Mouse (Mus musculus): ENCODE measurements at regions not wholly inside any gene's neighbourhood (a gene's known extent, or its start where the extent isn't known, plus 50 kb on each side); places are given as distances from the start of the nearest gene placed in this dataset.

DNA sequence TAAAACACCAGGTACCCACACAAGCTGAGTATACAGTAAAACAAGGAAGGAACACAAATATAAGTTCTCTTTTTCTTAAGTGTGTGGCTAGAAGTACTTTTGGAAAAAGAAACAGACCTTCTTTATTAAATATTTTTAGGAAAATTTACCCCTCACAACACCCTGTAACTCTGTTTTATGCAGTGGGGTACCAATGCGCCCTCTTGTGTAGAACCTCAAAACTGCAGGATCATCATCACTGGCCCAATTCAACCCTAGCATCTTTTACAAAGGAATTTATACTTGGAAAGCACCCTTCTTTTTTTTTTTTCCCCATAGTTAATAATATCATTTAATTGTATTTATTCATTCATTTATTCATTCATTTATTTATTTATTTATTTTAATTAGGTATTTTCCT is 86.4 kb upstream of the Stx18 start:
- peak; percentile 52; the same call in 1 of the 2 replicates for TF ChIP-seq CTCF (IDR thresholded peaks at IDR 0.05; ENCODE audit: extremely low read depth, insufficient read depth, low read length)
- TF ChIP-seq POLR2A (IDR thresholded peaks at IDR 0.05; ENCODE audit: extremely low read depth, insufficient read depth, low read length), result no peak
- H3K4me1 ChIP-seq (ENCODE audit: control insufficient read depth, insufficient read depth, low read length), result no peaks in the 10 kb centered on the region
- no peak overlapping the region for H3K4me3 ChIP-seq (ENCODE audit: insufficient read depth, low read length)
- H3K27ac ChIP-seq (ENCODE audit: insufficient read depth, low read length), result no peak overlapping the region

DNA sequence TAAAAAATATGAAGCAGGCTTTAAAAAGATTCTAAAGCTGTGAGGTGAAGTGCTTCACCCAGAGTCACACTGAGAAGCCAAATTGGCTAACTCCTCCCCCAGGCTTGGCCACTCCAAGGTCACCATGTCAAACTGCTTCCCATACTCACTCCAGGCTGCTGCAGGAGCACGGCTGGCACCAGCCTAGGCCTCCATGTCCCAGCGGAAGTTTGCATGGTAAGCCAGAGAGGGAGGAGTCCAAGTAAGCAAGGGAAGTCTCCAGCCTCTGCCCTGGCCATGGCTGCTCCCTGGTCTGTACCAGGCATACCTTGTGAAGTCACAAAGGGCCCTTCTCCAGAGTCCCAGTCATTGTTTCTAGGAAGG is 105.8 kb upstream of the Stx18 start:
- Histone ChIP-seq H3K4me3 (ENCODE audit: insufficient read depth, low read length) (no peak overlapping the region), H3K4me1 (ENCODE audit: control insufficient read depth, insufficient read depth, low read length) (no peaks in the 10 kb centered on the region), H3K27ac (ENCODE audit: insufficient read depth, low read length) (no peak overlapping the region)
- TF ChIP-seq POLR2A (IDR thresholded peaks at IDR 0.05; ENCODE audit: extremely low read depth, insufficient read depth, low read length) (no peak), CTCF (IDR thresholded peaks at IDR 0.05; ENCODE audit: extremely low read depth, insufficient read depth, low read length) (no peak)

DNA sequence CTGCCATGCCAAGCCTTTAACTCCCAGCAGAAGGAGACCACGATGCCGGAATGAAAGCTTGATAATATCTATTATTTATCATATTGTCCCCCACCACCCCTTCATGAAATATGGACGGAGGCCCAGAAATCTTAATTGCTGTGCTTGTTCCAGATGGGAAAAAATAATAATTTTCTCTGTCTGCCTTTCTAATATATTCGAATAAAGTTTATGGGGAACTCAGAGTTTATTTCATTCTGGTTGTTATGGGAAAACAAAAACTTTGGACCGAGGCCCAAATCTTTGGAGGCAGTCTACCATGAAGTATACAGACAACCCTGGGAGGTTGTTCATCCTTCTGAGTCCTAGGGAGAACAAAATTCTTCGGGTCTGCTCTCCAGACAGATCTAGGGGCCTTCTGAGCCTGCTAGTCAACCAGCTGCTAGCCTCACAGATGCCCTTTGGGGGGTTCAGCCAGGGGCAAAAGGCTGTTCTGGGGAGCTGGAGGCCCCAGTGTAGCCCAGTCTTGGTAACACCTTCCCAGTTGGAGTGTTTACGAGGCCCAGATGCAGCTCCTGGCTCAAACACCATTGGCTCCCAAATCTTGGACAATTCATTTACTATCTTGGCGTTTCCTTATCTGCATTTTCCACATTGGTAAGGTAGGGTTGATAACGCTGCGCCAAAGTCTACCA is 106.3 kb upstream of the Stx18 start:
- no peak overlapping the region for H3K27ac ChIP-seq (ENCODE audit: insufficient read depth, low read length)
- TF ChIP-seq CTCF (IDR thresholded peaks at IDR 0.05; ENCODE audit: extremely low read depth, insufficient read depth, low read length) (no peak), POLR2A (IDR thresholded peaks at IDR 0.05; ENCODE audit: extremely low read depth, insufficient read depth, low read length) (no peak)
- no peaks in the 10 kb centered on the region for H3K4me1 ChIP-seq (ENCODE audit: control insufficient read depth, insufficient read depth, low read length)
- no peak overlapping the region for H3K4me3 ChIP-seq (ENCODE audit: insufficient read depth, low read length)

DNA sequence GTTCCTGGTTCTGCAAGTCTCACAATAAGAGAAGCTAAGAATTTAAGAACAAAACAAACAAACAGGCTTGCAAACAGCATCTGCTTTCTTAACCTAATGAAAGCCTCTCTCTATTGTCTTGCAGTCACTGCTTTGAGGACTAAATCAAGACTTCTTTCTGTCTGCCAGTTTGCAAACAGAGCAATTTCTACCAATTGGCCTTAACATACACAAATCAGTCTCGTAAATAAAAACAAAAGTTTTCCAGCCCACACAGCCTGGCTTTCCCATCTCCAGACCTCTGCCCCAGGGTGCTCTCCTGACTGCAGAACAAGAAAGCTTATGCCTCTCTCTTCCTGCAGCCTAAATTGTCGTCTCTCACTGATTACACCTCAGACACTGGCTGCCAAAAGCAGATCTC is 96.1 kb upstream of the Msx1 start:
- Histone ChIP-seq H3K4me1 (ENCODE audit: control insufficient read depth, insufficient read depth, low read length) (no peaks in the 10 kb centered on the region), H3K4me3 (ENCODE audit: insufficient read depth, low read length) (no peak overlapping the region), H3K27ac (ENCODE audit: insufficient read depth, low read length) (no peak overlapping the region)
- no peak for TF ChIP-seq CTCF (IDR thresholded peaks at IDR 0.05; ENCODE audit: extremely low read depth, insufficient read depth, low read length)
- TF ChIP-seq POLR2A (IDR thresholded peaks at IDR 0.05; ENCODE audit: extremely low read depth, insufficient read depth, low read length), result no peak

DNA sequence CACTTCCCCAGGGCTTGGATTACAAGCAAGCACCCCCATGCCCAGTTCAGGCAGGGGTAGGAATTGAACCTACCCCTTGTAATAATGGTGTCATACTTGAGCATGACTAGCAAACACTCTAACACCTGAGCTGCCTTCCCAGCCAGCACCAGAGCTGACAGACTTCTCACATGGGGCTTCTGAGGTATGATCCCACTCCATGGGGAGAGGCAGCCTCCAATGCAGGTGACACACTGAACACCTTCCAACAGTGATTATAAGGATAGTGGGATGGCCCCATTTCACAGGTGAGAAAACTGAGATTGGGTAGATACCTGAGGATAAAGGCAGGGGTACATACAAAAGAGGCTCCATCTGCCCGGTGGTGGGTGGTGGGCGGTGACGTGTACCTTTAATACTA is 94.7 kb upstream of the Msx1 start:
- no peak for TF ChIP-seq CTCF (IDR thresholded peaks at IDR 0.05; ENCODE audit: extremely low read depth, insufficient read depth, low read length)
- no peak for TF ChIP-seq POLR2A (IDR thresholded peaks at IDR 0.05; ENCODE audit: extremely low read depth, insufficient read depth, low read length)
- H3K4me1 ChIP-seq (ENCODE audit: control insufficient read depth, insufficient read depth, low read length), result no peaks in the 10 kb centered on the region
- H3K4me3 ChIP-seq (ENCODE audit: insufficient read depth, low read length), result no peak overlapping the region
- H3K27ac ChIP-seq (ENCODE audit: insufficient read depth, low read length), result no peak overlapping the region

DNA sequence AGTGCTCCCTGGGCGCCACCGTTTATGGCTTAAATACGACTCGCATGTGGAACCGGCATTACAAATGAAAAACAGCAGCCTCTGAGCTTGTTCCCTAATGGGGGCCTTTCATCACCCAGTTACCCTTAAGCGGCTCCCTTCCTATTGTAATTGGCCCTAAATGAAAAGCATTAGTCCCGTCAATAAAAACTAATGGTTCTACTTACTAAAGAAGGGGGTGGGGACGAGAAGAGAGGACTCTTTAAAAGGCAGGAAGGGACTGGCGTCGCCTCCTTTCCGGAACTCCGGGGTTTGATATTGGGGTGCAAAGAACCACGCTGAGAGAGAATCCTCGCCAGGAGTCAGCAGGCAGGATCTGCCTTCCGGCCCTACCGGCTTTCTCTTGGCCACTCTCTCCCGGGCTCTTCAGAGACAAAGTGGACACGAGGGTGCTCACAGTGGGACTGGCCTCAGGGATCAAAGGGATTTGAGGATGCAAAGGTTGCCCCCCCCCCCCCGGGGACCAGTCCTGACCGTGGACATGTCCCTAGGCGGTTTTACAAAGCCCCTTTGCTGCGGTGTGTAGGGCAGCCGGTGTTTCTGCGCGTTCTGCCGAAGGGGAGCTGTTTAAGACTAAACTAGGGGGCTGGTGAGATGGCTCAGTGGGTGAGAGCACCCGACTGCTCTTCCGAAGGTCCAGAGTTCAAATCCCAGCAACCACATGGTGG is 93.8 kb upstream of the Msx1 start:
- no peak overlapping the region for H3K27ac ChIP-seq (ENCODE audit: insufficient read depth, low read length)

DNA sequence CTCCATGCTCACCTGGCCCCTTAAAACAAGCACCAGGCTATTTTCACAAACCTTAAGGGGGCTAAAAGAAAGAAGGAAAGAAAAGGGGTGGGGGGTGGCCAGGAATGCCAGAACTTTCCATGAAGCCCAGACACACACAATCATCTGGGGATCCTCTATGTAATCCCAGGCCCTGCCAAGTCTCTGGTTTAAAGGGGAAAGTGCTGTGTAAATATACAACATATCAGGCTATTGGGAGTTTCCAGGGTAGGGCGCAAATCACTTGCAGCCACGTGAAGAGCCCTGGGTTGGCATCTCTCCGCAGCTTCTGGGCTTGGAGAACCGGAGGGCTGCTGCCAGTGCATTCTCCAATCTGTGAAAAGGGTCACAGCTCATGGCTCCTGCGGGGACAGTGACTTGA is 92.8 kb upstream of the Msx1 start:
- TF ChIP-seq POLR2A (IDR thresholded peaks at IDR 0.05; ENCODE audit: extremely low read depth, insufficient read depth, low read length), result no peak
- TF ChIP-seq CTCF (IDR thresholded peaks at IDR 0.05; ENCODE audit: extremely low read depth, insufficient read depth, low read length), result no peak
- Histone ChIP-seq H3K4me3 (ENCODE audit: insufficient read depth, low read length) (no peak overlapping the region), H3K27ac (ENCODE audit: insufficient read depth, low read length) (no peak overlapping the region), H3K4me1 (ENCODE audit: control insufficient read depth, insufficient read depth, low read length) (no peaks in the 10 kb centered on the region)

More for the DNA sequence above, 93.8 kb upstream of the Msx1 start:
- Histone ChIP-seq H3K4me1 (ENCODE audit: control insufficient read depth, insufficient read depth, low read length) (no peaks in the 10 kb centered on the region), H3K4me3 (ENCODE audit: insufficient read depth, low read length) (no peak overlapping the region)
- TF ChIP-seq CTCF (IDR thresholded peaks at IDR 0.05; ENCODE audit: extremely low read depth, insufficient read depth, low read length) (no peak), POLR2A (IDR thresholded peaks at IDR 0.05; ENCODE audit: extremely low read depth, insufficient read depth, low read length) (no peak)

DNA sequence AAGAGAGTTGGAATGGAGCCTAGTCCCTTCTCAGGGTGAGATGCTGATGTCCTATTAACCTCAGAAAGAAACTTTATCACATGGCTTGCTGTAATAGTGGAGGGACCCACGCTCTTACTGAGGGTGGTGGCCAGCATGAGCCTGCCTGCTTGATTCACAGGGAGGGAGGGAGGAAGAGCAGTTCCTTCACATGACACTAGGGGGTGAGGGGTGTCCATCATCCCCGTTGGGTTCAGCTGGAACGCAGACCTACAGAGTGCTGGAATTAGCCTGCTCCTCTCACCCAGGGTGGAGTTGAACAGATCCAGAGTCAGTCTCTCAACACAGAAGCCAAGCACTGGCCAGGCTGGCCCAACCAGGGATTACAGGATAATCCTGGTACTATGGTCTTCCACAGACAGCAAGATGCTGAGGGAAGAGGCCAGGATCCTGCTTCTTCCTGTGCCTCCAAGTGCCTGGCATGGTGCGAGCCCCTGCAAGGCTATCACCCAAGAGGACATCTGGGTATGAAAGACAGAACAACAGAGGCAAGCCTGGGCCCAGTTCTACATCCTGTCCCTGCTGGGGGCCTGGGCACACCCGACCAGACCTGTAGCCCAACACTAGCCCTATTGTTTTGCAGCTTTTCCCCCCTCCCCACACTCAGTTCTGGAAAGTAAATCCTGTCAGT is 80.4 kb upstream of the Msx1 start:
- Histone ChIP-seq H3K4me1 (ENCODE audit: control insufficient read depth, insufficient read depth, low read length) (no peaks in the 10 kb centered on the region; the same call in 1 of the 2 replicates), H3K27ac (ENCODE audit: insufficient read depth, low read length) (no peak overlapping the region), H3K4me3 (ENCODE audit: insufficient read depth, low read length) (no peak overlapping the region)
- TF ChIP-seq POLR2A (IDR thresholded peaks at IDR 0.05; ENCODE audit: extremely low read depth, insufficient read depth, low read length) (no peak), CTCF (IDR thresholded peaks at IDR 0.05; ENCODE audit: extremely low read depth, insufficient read depth, low read length) (peak; percentile 44)

DNA sequence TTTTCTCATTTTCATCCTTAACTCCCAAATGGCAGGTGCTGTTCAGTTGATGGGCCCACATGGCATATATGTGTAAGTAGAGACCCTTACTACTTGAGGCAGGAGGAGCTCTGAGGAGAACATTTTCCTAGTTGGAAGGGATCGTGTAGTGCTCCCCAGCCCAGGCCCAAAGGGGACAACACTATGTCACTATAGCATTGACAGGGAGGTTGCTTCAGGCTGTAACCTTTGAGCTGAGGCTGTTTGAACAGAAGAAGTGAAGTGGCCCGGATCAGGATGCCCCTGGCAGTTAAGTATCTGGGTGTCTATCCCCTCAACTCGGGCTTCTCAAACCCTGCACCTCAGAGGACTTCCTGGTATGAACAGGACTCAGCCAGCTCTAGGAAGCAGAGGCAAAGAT is 79.5 kb upstream of the Msx1 start:
- TF ChIP-seq CTCF (IDR thresholded peaks at IDR 0.05; ENCODE audit: extremely low read depth, insufficient read depth, low read length) (no peak), POLR2A (IDR thresholded peaks at IDR 0.05; ENCODE audit: extremely low read depth, insufficient read depth, low read length) (no peak)
- Histone ChIP-seq H3K4me3 (ENCODE audit: insufficient read depth, low read length) (no peak overlapping the region), H3K4me1 (ENCODE audit: control insufficient read depth, insufficient read depth, low read length) (no peaks in the 10 kb centered on the region; the same call in 1 of the 2 replicates), H3K27ac (ENCODE audit: insufficient read depth, low read length) (no peak overlapping the region)
